Mouse (Mus musculus): ENCODE results near the gene Catsper2. TPM values are rescaled to one million over a fixed set of nuclear protein-coding genes. Genes with fewer than 3 reads are reported as not detected.
A peak's percentile ranks its signal among the peaks of the same experiment; 100 is the strongest.

The Catsper2 gene
- total and polyA plus RNA-seq, 3 experiments, result 3.4 to 4.2 (median 3.8) TPM

DNA sequence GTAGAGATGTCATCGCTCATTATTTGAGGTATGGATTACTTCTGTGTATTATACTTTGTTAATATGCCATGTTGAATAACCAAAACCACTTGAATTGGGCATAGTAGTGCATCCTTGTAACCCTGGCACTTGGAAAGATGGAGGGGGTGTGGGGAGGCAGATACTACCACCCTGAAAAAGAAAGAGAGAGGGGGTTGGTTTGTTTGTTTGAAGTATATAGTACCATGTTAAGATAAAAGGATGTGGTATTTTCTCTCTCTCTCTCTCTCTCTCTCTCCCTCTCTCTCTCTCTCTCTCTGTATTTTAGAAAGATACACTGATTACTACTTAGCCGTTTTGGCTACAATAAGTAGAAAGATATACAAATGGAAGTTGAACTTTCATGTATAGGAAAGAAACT lies 12.3 kb upstream of the Catsper2 start:
- H3K79me2 ChIP-seq (replicated peaks; ENCODE audit: control insufficient read depth, insufficient read depth, low read length), result no peaks in the 10 kb centered on the region; the same call in 1 of the 2 replicates
- H3K36me3 ChIP-seq (ENCODE audit: control insufficient read depth, insufficient read depth, low read length), result peaks cover 10% of the 10 kb centered on the region
- no peaks in the 10 kb centered on the region for H3K27me3 ChIP-seq (ENCODE audit: control insufficient read depth, insufficient read depth, low read length)
- intact Hi-C loops (cut with DNase I), result no loop called here
- no peaks in the 10 kb centered on the region for H3K4me1 ChIP-seq (ENCODE audit: control insufficient read depth, insufficient read depth, low read length)
- no peak for DNase-seq
- TF ChIP-seq EP300 (IDR thresholded peaks at IDR 0.05; ENCODE audit: insufficient read depth, low read depth, low read length) (no peak), POLR2A (IDR thresholded peaks at IDR 0.05; ENCODE audit: insufficient read depth, low read depth, low read length) (no peak), CTCF (IDR thresholded peaks at IDR 0.05) (no peak)
- no peak overlapping the region for H3K4me3 ChIP-seq
- no peak overlapping the region for H3K27ac ChIP-seq
- no peak overlapping the region for H3K9ac ChIP-seq (ENCODE audit: low read depth, low read length)
- WGBS, result 95% methylated on average over 2 of the region's 2 CpGs

DNA sequence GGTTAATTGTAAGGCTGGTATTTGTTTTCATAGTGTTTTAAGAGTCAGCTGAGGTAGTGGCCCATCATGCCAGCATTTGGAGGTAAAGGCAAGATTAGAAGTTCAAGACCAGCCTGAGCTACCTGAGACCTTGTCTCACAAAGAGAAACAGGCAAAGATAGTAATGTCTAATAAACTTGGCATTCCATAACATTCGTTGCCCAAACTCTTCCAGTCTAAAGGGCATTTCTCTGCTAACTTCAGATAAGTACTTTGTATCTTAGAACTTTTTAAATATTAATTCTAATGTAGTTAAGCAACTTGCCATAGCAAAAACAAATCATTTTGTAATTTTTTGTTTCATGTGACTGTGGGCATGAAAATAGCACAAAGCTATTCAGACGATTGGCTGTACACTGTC lies 9.6 kb upstream of the Catsper2 start:
- H3K4me1 ChIP-seq (ENCODE audit: control insufficient read depth, insufficient read depth, low read length), result no peaks in the 10 kb centered on the region; the same call in 1 of the 2 replicates
- no peak for TF ChIP-seq POLR2A (IDR thresholded peaks at IDR 0.05; ENCODE audit: insufficient read depth, low read depth, low read length)
- TF ChIP-seq EP300 (IDR thresholded peaks at IDR 0.05; ENCODE audit: insufficient read depth, low read depth, low read length), result no peak
- TF ChIP-seq CTCF (IDR thresholded peaks at IDR 0.05), result no peak
- H3K4me3 ChIP-seq, result no peak overlapping the region
- peaks cover 3% of the 10 kb centered on the region for H3K79me2 ChIP-seq (replicated peaks; ENCODE audit: control insufficient read depth, insufficient read depth, low read length)
- H3K36me3 ChIP-seq (ENCODE audit: control insufficient read depth, insufficient read depth, low read length), result peaks cover 20% of the 10 kb centered on the region
- WGBS, result 83% methylated on average over 2 of the region's 2 CpGs
- no peak for DNase-seq
- no peak overlapping the region for H3K27ac ChIP-seq
- no peak overlapping the region for H3K9ac ChIP-seq (ENCODE audit: low read depth, low read length)
- H3K27me3 ChIP-seq (ENCODE audit: control insufficient read depth, insufficient read depth, low read length), result no peaks in the 10 kb centered on the region
- intact Hi-C loops (cut with DNase I), result no loop called here

DNA sequence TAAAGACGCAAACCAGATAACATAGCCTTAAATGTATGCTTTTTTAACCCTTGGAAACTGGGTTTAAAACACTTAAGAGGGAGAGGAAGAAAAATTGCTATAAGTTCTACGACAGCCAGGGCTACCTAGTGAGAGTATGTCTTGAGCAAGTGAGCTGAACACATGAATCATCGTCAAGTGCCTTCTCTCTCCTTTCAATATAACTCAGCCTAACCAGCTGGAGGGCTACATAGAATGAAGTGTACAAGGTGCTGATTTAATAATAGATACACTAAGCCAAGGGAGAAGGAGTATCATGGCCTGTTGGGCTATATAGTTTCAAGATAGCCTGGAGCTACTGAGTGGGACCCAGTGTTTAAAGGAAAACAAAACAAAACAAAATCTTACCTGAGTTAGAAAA lies 4.9 kb upstream of the Catsper2 start:
- peaks cover 3% of the 10 kb centered on the region for H3K79me2 ChIP-seq (replicated peaks; ENCODE audit: control insufficient read depth, insufficient read depth, low read length)
- intact Hi-C loops (cut with DNase I), result no loop called here
- H3K27ac ChIP-seq, result no peak overlapping the region
- TF ChIP-seq EP300 (IDR thresholded peaks at IDR 0.05; ENCODE audit: insufficient read depth, low read depth, low read length) (no peak), CTCF (IDR thresholded peaks at IDR 0.05) (no peak), POLR2A (IDR thresholded peaks at IDR 0.05; ENCODE audit: insufficient read depth, low read depth, low read length) (no peak)
- DNase-seq, result no peak
- WGBS, result 71% methylated on average over 3 of the region's 3 CpGs
- peaks cover 6% of the 10 kb centered on the region for H3K4me1 ChIP-seq (ENCODE audit: control insufficient read depth, insufficient read depth, low read length)
- peaks cover 42% of the 10 kb centered on the region for H3K36me3 ChIP-seq (ENCODE audit: control insufficient read depth, insufficient read depth, low read length)
- H3K4me3 ChIP-seq, result no peak overlapping the region
- H3K9ac ChIP-seq (ENCODE audit: low read depth, low read length), result no peak overlapping the region
- no peaks in the 10 kb centered on the region for H3K27me3 ChIP-seq (ENCODE audit: control insufficient read depth, insufficient read depth, low read length)

DNA sequence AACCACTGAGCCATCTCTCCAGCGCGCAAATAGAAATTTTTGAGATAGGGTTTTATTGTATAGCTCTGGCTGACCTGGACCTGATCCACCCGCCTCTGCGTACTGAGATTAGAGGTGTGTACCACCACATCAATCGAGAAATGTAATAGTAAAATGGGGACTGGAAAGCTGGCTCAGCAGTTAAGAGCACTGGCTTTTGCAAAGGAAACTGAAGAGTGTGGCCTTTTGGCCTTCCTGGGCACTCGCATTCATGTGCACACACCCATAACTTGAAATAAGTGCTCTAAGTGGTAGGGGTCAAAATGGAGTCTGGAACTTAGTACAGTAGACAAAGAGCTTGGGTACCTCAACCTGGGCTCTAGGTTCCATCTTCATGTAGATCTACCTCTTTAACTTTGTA lies 2.8 kb upstream of the Catsper2 start:
- peaks cover 39% of the 10 kb centered on the region for H3K36me3 ChIP-seq (ENCODE audit: control insufficient read depth, insufficient read depth, low read length)
- TF ChIP-seq CTCF (IDR thresholded peaks at IDR 0.05) (no peak), EP300 (IDR thresholded peaks at IDR 0.05; ENCODE audit: insufficient read depth, low read depth, low read length) (no peak), POLR2A (IDR thresholded peaks at IDR 0.05; ENCODE audit: insufficient read depth, low read depth, low read length) (no peak)
- no peaks in the 10 kb centered on the region for H3K27me3 ChIP-seq (ENCODE audit: control insufficient read depth, insufficient read depth, low read length)
- H3K4me3 ChIP-seq, result no peak overlapping the region
- DNase-seq, result no peak
- 71% methylated on average over 6 of the region's 6 CpGs for WGBS
- H3K27ac ChIP-seq, result no peak overlapping the region
- intact Hi-C loops (cut with DNase I), result no loop called here
- peaks cover 7% of the 10 kb centered on the region for H3K4me1 ChIP-seq (ENCODE audit: control insufficient read depth, insufficient read depth, low read length)
- peaks cover 3% of the 10 kb centered on the region for H3K79me2 ChIP-seq (replicated peaks; ENCODE audit: control insufficient read depth, insufficient read depth, low read length)
- no peak overlapping the region for H3K9ac ChIP-seq (ENCODE audit: low read depth, low read length)

DNA sequence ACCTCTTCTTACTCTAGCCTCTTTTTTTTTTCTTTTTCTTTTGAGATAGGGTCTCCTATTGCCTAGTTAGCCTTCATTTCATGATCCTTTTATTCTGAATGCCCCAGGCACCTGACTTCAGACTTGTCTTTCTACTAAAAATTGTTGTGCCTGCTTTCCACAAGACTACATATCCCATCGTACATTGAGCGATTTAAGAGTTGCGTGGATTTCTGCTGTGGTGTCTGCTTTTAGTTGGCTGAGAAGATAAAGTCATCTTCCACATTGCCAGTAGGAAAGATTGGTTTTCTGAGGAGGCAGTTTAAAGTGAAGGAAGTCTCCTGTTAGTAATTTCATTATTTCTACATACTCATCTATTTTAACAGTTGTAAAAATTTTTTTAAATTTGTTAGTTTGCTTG lies 2.0 kb upstream of the Catsper2 start:
- intact Hi-C loops (cut with DNase I), result no loop called here
- no peak for TF ChIP-seq POLR2A (IDR thresholded peaks at IDR 0.05; ENCODE audit: insufficient read depth, low read depth, low read length)
- no peak for TF ChIP-seq EP300 (IDR thresholded peaks at IDR 0.05; ENCODE audit: insufficient read depth, low read depth, low read length)
- no peak for TF ChIP-seq CTCF (IDR thresholded peaks at IDR 0.05)
- H3K79me2 ChIP-seq (replicated peaks; ENCODE audit: control insufficient read depth, insufficient read depth, low read length), result peaks cover 3% of the 10 kb centered on the region
- peaks cover 39% of the 10 kb centered on the region for H3K36me3 ChIP-seq (ENCODE audit: control insufficient read depth, insufficient read depth, low read length)
- H3K4me3 ChIP-seq, result peak overlapping the region; percentile 96
- peaks cover 7% of the 10 kb centered on the region for H3K4me1 ChIP-seq (ENCODE audit: control insufficient read depth, insufficient read depth, low read length)
- H3K27ac ChIP-seq, result no peak overlapping the region
- WGBS, result 43% methylated on average over 3 of the region's 3 CpGs
- no peak overlapping the region for H3K9ac ChIP-seq (ENCODE audit: low read depth, low read length)
- no peak for DNase-seq
- no peaks in the 10 kb centered on the region for H3K27me3 ChIP-seq (ENCODE audit: control insufficient read depth, insufficient read depth, low read length)

DNA sequence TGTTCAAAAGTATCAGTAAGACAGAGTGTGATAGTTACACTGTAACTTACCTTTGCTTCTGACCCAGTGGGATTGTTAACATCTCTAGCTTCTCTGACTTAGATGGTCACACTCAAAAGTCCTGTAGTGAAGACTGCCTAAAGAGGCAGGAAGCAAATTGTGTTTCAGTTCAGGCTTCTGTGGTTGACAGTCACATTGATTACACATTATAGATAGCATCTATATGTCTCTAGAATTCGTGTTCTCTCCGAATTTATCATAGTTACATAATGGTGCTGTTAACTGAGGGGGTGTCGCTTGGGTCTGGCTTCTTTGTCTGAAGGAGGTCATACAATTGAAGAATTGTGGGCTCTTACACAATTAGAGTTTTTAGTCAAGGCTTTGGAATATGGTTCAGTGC lies 1.5 kb upstream of the Catsper2 start:
- intact Hi-C loops (cut with DNase I), result no loop called here
- Histone ChIP-seq H3K9ac (ENCODE audit: low read depth, low read length) (no peak overlapping the region), H3K27me3 (ENCODE audit: control insufficient read depth, insufficient read depth, low read length) (no peaks in the 10 kb centered on the region), H3K27ac (peak overlapping the region; percentile 96; the same call in 1 of the 2 replicates), H3K4me1 (ENCODE audit: control insufficient read depth, insufficient read depth, low read length) (peaks cover 7% of the 10 kb centered on the region), H3K36me3 (ENCODE audit: control insufficient read depth, insufficient read depth, low read length) (peaks cover 39% of the 10 kb centered on the region), H3K79me2 (replicated peaks; ENCODE audit: control insufficient read depth, insufficient read depth, low read length) (peaks cover 2% of the 10 kb centered on the region; the same call in 1 of the 2 replicates), H3K4me3 (peak overlapping the region; percentile 96)
- no peak for DNase-seq
- no peak for TF ChIP-seq CTCF (IDR thresholded peaks at IDR 0.05)
- no peak for TF ChIP-seq POLR2A (IDR thresholded peaks at IDR 0.05; ENCODE audit: insufficient read depth, low read depth, low read length)
- no peak for TF ChIP-seq EP300 (IDR thresholded peaks at IDR 0.05; ENCODE audit: insufficient read depth, low read depth, low read length)
- WGBS, result 18% methylated on average over 3 of the region's 3 CpGs
